Mouse (Mus musculus) spleen, adult 12 weeks (tissue): Measurements from ENCODE around the gene Adcy5.

Experiments used
- DNase-seq: peaks from one replicate; pipeline ENCODE4 v3.0.0; 2022; ENCODE audit warnings: low spot score

Adcy5 gene

GRCm38 (mm10) chr16:35317460-35317859, 162.8 kb downstream of the Adcy5 start:
- DNase-seq = no peak

DNA sequence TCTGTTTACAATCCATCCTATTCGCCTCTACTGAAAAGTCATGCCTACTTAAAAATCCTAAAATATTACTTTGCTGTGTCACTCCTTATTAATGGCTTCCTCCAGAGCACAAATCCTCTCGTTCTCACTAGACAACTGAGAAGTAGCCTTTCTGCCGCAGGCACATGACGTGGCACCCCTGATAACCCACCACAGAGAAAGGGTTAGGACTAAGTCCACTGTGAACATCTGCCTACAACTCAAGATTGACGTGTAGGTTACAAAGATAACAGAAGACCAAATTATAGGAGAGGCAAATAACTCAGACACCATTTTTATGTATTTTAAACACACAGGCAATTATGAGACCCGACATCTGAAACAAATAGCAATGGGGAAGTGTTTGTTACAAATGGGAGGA, 163.7 kb downstream of the Adcy5 start:
- no peak for DNase-seq

- no peak for DNase-seq
Observed at GRCm38 (mm10) chr16:35319335-35319734, 164.7 kb downstream of the Adcy5 start.

- DNase-seq = no peak
Observed at GRCm38 (mm10) chr16:35319773-35320172, 165.1 kb downstream of the Adcy5 start.

GRCm38 (mm10) chr16:35330451-35330850, 175.8 kb downstream of the Adcy5 start:
- no peak for DNase-seq
